Mouse (Mus musculus): ENCODE results near the gene Tmem260. TPM values are rescaled to one million over a fixed set of nuclear protein-coding genes. Genes with fewer than 3 reads are reported as not detected.
"Not testable (repeated sequence)": the region's sequence is repeated elsewhere in the genome, so short reads cannot be mapped to it uniquely, and the experiment has no call there.

Tmem260 gene
- polyA plus RNA-seq, 1 experiment, result 18.3 TPM

DNA sequence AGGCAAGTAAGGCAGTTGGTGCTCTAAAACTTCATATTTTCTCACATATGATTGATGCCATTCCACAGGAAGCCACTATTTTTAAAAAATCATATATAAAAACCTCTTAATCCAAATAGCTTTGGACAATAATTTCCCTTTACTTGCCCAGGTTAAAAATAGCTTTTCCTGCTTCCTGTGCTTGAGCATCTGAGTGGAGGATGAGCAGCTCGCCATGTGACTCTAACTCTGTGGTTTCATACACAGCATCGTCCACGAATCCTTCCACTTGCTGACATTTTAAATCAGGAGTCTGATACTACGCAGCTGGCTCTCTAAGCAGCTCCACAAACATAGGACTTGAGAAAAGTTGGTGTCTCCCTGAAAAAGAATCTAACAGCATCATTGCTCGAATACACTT lies 7.5 kb downstream of the Tmem260 start:
- no peak for DNase-seq (ENCODE audit: low read depth)
- TF ChIP-seq POLR2A (IDR thresholded peaks at IDR 0.05; ENCODE audit: borderline replicate concordance, extremely low read depth, insufficient read depth, insufficient read length, poor library complexity, severe bottlenecking) (no peak), CTCF (IDR thresholded peaks at IDR 0.05; ENCODE audit: borderline replicate concordance, extremely low read depth, insufficient read depth, insufficient read length) (no peak)

DNA sequence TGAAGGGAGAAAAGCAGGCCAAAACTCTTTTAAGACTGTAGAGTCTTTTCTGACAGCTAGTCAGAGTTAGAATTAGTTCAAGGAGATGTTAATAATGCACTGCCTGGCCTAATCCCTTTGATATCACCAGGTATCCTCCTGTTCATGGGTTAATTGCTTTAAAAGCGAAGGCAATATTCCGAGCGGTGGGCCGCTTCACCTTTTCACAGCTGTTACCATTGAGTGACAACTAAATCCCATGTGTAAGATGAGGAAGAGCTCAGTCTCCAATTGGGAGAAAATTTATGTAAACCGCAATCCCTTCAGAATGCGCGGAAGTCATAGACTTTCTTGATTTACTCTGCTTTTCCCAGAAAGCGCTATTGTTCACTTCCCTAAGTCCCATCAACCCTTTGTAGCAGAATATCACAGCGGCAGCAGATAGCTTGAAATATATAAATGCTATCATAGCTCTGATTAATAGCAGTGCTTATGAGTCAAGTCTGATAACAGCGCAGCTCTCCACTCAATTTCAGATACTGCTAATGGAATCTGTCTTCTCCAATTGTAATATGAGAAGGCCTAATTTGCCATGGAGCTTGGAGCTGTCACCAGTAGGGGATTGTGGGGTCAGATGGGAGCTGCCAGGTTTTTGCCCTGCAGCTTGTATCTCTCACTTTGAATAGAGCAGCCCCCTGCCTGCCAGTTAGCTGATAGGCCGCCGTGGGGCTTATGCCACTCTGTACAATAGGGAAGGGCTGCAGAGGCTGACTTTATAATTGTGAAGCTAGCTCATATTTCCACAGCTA lies 10.6 kb downstream of the Tmem260 start:
- DNase-seq (ENCODE audit: low read depth), result peak; percentile 88
- peak; percentile 12; the same call in 1 of the 2 replicates for TF ChIP-seq CTCF (IDR thresholded peaks at IDR 0.05; ENCODE audit: borderline replicate concordance, extremely low read depth, insufficient read depth, insufficient read length)
- no peak for TF ChIP-seq POLR2A (IDR thresholded peaks at IDR 0.05; ENCODE audit: borderline replicate concordance, extremely low read depth, insufficient read depth, insufficient read length, poor library complexity, severe bottlenecking)

DNA sequence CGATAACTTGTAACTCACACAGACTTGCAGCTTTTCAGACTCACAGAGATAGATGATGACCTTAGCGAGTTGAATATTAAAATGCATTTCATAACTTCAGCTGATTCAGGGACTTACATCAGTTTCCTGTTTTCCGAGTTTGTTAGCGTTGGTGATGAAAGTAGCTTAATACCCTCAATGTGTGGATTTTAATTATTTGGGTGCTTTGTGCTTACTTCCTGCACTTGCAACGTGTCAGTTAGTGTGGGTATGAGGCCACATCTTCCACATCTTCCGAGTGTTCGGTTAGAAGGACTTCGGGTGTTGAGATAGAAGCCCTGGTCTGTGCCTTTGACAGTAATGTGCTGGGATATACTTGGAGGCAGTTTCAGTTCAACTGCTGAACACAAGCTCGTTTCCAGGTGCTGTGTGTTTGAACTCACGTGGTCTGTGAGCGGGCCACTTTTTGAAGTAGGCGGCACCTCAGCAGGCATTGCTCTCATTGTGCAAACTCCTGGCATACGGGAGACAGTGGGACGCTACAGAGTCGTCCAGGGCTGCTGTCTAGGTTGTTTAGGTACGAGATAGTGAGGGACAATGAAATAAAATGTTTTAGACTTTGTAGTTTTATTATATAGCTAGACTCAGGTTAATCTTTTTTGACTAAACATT lies 11.5 kb downstream of the Tmem260 start:
- no peak for TF ChIP-seq POLR2A (IDR thresholded peaks at IDR 0.05; ENCODE audit: borderline replicate concordance, extremely low read depth, insufficient read depth, insufficient read length, poor library complexity, severe bottlenecking)
- no peak for TF ChIP-seq CTCF (IDR thresholded peaks at IDR 0.05; ENCODE audit: borderline replicate concordance, extremely low read depth, insufficient read depth, insufficient read length)
- no peak for DNase-seq (ENCODE audit: low read depth)

DNA sequence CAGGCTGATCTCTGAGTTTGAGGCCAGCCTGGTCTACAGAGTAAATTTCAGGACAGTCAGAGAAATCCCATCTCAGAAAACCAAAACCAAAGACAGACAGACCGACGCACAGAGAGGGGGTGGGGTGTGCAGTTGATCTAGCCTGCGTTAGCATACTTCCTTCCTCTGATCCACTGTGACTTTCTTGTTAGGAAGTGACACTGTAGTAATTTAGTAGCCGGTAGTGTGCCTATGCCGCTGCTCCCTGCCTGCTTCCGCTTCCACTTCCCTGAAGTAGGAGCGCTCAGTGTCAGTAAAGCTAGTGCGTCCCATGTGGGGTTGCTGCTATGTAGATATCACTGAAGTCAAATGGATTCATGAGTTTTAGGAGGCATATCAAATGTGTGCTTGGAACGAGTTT lies 13.0 kb downstream of the Tmem260 start:
- no peak for DNase-seq (ENCODE audit: low read depth)
- TF ChIP-seq POLR2A (IDR thresholded peaks at IDR 0.05; ENCODE audit: borderline replicate concordance, extremely low read depth, insufficient read depth, insufficient read length, poor library complexity, severe bottlenecking), result no peak
- TF ChIP-seq CTCF (IDR thresholded peaks at IDR 0.05; ENCODE audit: borderline replicate concordance, extremely low read depth, insufficient read depth, insufficient read length), result no peak

GRCm38 (mm10) chr14:48468339-48468738 lies 22.4 kb downstream of the Tmem260 start:
- DNase-seq (ENCODE audit: low read depth), result no peak
- no peak for TF ChIP-seq POLR2A (IDR thresholded peaks at IDR 0.05; ENCODE audit: borderline replicate concordance, extremely low read depth, insufficient read depth, insufficient read length, poor library complexity, severe bottlenecking)

- DNase-seq (ENCODE audit: low read depth), result no peak
- TF ChIP-seq CTCF (IDR thresholded peaks at IDR 0.05; ENCODE audit: borderline replicate concordance, extremely low read depth, insufficient read depth, insufficient read length) (no peak), POLR2A (IDR thresholded peaks at IDR 0.05; ENCODE audit: borderline replicate concordance, extremely low read depth, insufficient read depth, insufficient read length, poor library complexity, severe bottlenecking) (no peak)
Measured at GRCm38 (mm10) chr14:48470742-48471487, 25.0 kb downstream of the Tmem260 start.

DNA sequence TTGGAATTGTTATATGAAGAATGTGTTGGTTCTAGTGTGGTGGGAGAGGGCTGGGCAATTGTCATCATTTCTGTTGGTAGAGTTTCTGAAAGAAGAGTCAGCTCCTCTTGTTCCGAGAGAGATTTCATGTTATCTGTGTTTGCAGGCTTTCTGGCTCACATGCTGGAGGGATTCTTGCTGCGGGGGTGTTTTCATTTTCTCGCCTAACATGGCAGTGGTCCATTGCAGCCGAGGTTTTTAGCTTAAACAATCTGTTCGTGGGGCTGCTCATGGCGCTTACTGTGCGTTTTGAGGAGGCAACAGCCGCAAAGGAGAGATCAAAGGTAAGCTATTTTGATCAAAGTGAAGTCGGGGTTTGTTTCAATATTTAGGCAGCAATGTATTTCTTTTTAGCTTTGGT lies 26.3 kb downstream of the Tmem260 start:
- peak; percentile 52 for DNase-seq (ENCODE audit: low read depth)
- TF ChIP-seq POLR2A (IDR thresholded peaks at IDR 0.05; ENCODE audit: borderline replicate concordance, extremely low read depth, insufficient read depth, insufficient read length, poor library complexity, severe bottlenecking) (no peak), CTCF (IDR thresholded peaks at IDR 0.05; ENCODE audit: borderline replicate concordance, extremely low read depth, insufficient read depth, insufficient read length) (no peak)

- TF ChIP-seq CTCF (IDR thresholded peaks at IDR 0.05; ENCODE audit: borderline replicate concordance, extremely low read depth, insufficient read depth, insufficient read length), result no peak
- TF ChIP-seq POLR2A (IDR thresholded peaks at IDR 0.05; ENCODE audit: borderline replicate concordance, extremely low read depth, insufficient read depth, insufficient read length, poor library complexity, severe bottlenecking), result no peak
- no peak for DNase-seq (ENCODE audit: low read depth)
Measured at GRCm38 (mm10) chr14:48475370-48475769, 29.4 kb downstream of the Tmem260 start.

DNA sequence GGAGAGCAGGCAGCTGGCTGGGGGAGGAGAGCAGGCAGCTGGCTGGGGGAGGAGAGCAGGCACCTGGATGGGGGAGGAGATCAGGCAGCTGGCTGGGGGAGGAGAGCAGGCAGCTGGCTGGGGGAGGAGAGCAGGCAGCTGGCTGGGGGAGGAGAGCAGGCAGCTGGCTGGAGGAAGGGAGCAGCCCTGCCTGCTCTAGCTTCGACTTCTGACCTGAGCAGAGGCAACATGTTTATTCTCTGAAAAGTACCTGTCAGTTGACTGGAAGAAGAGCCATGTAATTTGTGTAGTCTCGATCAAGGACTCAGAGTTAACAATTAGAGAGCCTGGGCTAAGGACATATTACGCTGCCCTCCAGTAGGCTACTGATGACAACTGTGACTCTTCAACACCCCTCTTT lies 29.9 kb downstream of the Tmem260 start:
- not testable (repeated sequence) for DNase-seq (ENCODE audit: low read depth)

GRCm38 (mm10) chr14:48476278-48476677 lies 30.4 kb downstream of the Tmem260 start:
- TF ChIP-seq CTCF (IDR thresholded peaks at IDR 0.05; ENCODE audit: borderline replicate concordance, extremely low read depth, insufficient read depth, insufficient read length), result no peak
- TF ChIP-seq POLR2A (IDR thresholded peaks at IDR 0.05; ENCODE audit: borderline replicate concordance, extremely low read depth, insufficient read depth, insufficient read length, poor library complexity, severe bottlenecking), result no peak
- DNase-seq (ENCODE audit: low read depth), result no peak

DNA sequence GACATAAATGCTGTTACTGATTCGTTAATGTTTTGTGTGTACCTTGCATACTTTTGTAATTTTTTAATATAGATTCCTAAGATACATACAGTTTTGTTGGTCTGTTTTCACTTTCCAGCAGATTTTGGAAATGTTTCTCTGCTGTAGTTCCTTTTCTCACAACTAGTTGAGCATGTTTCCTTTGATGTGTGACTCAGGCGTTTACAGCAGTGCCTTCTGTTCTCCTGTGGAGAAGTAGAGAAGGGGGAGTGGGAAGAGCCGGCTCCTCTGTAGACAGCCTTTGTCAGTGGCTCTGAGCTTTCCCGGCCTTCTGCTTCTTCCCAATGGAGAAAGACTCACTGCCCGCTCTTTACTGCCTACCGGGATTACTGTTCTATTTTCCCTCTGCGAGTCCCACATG lies 35.7 kb downstream of the Tmem260 start:
- no peak for TF ChIP-seq POLR2A (IDR thresholded peaks at IDR 0.05; ENCODE audit: borderline replicate concordance, extremely low read depth, insufficient read depth, insufficient read length, poor library complexity, severe bottlenecking)
- no peak for TF ChIP-seq CTCF (IDR thresholded peaks at IDR 0.05; ENCODE audit: borderline replicate concordance, extremely low read depth, insufficient read depth, insufficient read length)

More for the DNA sequence above, 35.7 kb downstream of the Tmem260 start:
- peak; percentile 60 for DNase-seq (ENCODE audit: low read depth)

Data from brain, embryonic 14.5 days (tissue).